Mouse (Mus musculus) kidney, adult 10 weeks (tissue): Measurements from ENCODE around the gene Vmn2r18. TPM values are rescaled to one million over a fixed set of nuclear protein-coding genes. Genes with fewer than 3 reads are reported as not detected.

Experiments used
- polyA plus RNA-seq: library from polyadenylated mRNA; stranded (reverse); fragments of 350-450 nt; fragmentation: Illumina TruSeq; extraction: RNeasy Lipid Tissue Mini Kit (QIAGEN cat#74804); gene quantifications from one replicate; pipeline ENCODE4 v1.2.3, GENCODE M21; 2014; ENCODE audit warnings: low read depth, low replicate concordance

Gene Vmn2r18
- not detected for polyA plus RNA-seq

DNA sequence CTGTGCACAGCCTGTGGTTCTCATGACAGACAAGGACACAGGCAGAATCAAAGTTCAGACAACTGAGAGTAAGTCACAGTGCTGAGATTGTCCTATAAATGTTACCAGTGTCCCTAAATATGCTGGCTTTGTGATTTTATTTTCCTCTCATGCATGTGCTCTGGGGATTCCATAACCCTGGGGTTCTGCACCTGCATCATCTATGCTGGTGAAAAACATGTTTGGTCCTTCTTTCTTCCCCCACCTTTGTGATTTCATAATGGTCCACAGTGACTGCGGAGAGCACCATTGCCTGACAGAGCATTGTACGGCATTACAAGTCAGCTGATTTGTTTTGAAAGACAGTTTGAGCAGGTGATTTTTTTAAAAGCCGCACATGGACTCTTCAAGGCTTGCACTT is at the start of gene Vmn2r18:
TSS of gene Vmn2r18 (minus strand) at position 101 of the 400 bp plus-strand sequence.

DNA sequence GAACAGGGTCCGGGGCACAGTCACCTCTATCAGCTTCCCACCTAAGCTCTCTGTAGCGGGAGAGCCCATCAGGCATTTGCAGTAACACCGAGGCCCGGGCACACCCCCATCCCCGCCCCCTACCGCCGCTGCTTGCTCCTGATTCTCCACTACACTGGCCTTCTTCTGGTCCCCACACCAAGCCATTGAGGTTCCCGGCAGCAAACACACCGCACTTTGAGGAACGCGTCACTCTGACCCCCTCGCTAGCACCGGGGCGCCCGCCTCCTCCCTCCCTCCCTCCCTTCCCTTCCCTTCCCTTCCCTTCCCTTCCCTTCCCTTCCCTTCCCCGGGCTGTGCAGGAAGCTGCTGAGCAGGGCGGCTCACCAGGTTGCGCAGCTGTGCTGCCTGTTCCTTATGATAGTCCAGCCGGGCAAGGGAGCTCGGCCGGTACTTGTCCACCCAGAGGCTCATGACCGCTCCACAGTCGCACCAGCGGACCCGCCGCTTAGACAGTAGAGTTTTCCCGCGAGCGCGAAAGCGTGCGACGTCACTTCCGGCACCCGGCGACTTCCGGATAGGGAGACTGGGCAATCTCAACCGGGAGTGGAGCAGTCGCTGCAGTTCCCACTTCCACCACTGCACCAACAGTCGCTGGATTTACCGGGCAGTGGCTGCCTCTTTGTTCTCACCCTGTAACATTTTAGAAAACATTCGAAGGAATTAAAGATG is 45.0 kb upstream of the Vmn2r18 start, which contains the start of gene Rfc3:
TSS of gene Rfc3 (minus strand) at position 543 of the 711 bp plus-strand sequence.

Other genes with a start within 250 kb of the Vmn2r18 start
- not detected for gene Gm42906, start 177.9 kb downstream of the Vmn2r18 start, polyA plus RNA-seq
- 8.8 TPM for gene Rfc3, start 45.2 kb upstream of the Vmn2r18 start, polyA plus RNA-seq